Mouse (Mus musculus) liver, embryonic 13.5 days (tissue): ENCODE measurements around the gene Hand1. TPM values are rescaled to one million over a fixed set of nuclear protein-coding genes. Genes with fewer than 3 reads are reported as not detected.

Source experiments
- ATAC-seq: fragments of 200-750 bp; cut with Nextera tagmentation; 2 replicates; pipeline ENCODE4 v1.8.0; 2017; ENCODE audit warnings: low read depth, mild to moderate bottlenecking, moderate number of reproducible peaks, moderate library complexity
- DNase-seq: peaks from one replicate; pipeline ENCODE4 v3.0.0; 2022
- H3K27ac ChIP-seq: fragments of 300-500 bp; sonication (generic); 2 replicates; pipeline ENCODE4 v1.5.1; 2015; ENCODE audit warnings: moderate library complexity, mild to moderate bottlenecking, inconsistent platforms
- H3K27me3 ChIP-seq: fragments of 300-500 bp; sonication (generic); 2 replicates; pipeline ENCODE4 v1.6.1; 2015; ENCODE audit warnings: mild to moderate bottlenecking, inconsistent platforms
- H3K36me3 ChIP-seq: fragments of 300-500 bp; sonication (generic); 2 replicates; pipeline ENCODE4 v1.6.1; 2015; ENCODE audit warnings: mild to moderate bottlenecking, inconsistent platforms
- H3K4me1 ChIP-seq: fragments of 300-500 bp; sonication (generic); replicated peaks from 2 replicates; pipeline ENCODE4 v1.6.1; 2015; ENCODE audit warnings: inconsistent platforms
- H3K4me2 ChIP-seq: fragments of 300-500 bp; sonication (generic); 2 replicates; pipeline ENCODE4 v1.6.1; 2015; ENCODE audit warnings: inconsistent platforms, mild to moderate bottlenecking, moderate library complexity
- H3K4me3 ChIP-seq: fragments of 300-500 bp; sonication (generic); replicated peaks from 2 replicates; pipeline ENCODE4 v1.5.1; 2015; ENCODE audit warnings: mild to moderate bottlenecking, inconsistent platforms
- H3K9ac ChIP-seq: fragments of 300-500 bp; sonication (generic); 2 replicates; pipeline ENCODE4 v1.6.1; 2015; ENCODE audit warnings: mild to moderate bottlenecking, inconsistent platforms
- H3K9me3 ChIP-seq: fragments of 300-500 bp; sonication (generic); replicated peaks from 2 replicates; pipeline ENCODE4 v1.6.1; 2016; ENCODE audit warnings: inconsistent platforms
- WGBS: fragments of 180-500 bp; shearing (Covaris S2); methylation state at CpG from one replicate; pipeline ENCODE4 v1.1.7; 2015; ENCODE audit not compliant: insufficient replicate concordance; 5-methylcytosine and 5-hydroxymethylcytosine counted together
- polyA plus RNA-seq: library from polyadenylated mRNA; unstranded; fragments of >200 nt; fragmentation: Nextera tagmentation; extraction: Ambion mirVana; gene quantifications from 2 replicates; pipeline ENCODE4 v1.2.1, GENCODE M21; 2015

Hand1 gene
- 0.48 and 0.58 TPM in 2 replicates for polyA plus RNA-seq

DNA sequence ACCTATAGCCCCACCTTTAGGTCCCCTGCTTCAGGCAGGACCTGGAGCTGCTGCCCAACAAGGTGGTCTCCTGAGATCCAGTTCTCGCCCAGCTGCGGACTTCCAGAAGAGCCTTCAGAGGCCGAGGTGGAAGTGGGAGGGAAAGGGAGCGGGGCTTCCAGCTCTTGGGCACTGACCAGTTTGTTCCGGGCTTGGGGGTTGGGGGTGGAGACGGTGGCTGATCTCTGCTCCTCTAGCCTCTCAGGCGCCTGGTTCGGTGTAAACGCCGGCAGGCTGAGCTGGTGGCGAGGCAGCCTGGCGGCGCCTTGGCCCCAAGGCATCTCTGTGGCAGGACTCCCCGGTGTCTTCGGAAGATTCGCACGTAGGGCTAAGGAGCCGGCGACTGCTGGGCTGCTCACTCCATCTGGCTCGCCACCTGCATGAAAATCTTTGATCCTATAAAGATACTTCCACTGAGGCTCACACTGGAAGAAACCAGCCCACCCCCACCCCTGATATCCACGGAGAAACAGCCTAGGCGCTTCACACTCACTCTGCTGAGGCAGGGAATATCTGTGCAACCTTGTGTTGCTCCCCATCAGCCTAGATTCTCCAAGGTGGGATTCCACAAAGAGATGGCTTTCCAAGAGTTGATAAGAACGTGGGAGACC lies at the start of gene Hand1:
Hand1 (minus strand) TSS at position 267 of the 650 bp plus-strand sequence.
- 6% methylated on average over 23 of the region's 23 CpGs for WGBS
- ATAC-seq (no peak), DNase-seq (no peak)
- Histone ChIP-seq H3K27ac (no peak within 1 kb of the TSS), H3K9ac (no peak within 1 kb of the TSS), H3K4me2 (no peak within 1 kb of the TSS), H3K27me3 (peaks cover 99% of the 10 kb centered on the region), H3K36me3 (no peaks in the 10 kb centered on the region), H3K4me3 (no peak within 1 kb of the TSS), H3K4me1 (peaks cover 4% of the 10 kb centered on the region), H3K9me3 (no peaks in the 10 kb centered on the region)

DNA sequence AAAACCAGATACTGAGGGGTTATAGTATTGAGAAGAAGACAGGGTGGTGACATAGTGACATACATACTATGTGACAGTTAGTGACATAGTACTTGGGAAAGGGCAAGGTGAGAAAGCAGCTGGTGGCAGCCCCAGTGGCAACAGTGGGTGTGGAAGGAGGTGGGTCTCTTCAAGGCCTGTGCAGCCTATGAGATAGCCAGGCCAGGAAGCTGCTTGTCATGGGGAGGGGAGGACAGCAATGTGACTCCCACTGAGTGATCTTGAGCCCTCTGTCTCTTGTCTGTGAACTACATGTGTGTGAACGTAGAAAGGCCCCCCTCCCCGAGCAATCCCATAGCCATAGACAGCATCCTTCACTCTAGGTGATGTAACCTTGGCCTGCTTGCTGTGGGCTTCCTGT lies 43.5 kb upstream of the Hand1 start:
- Histone ChIP-seq H3K27ac (no peak overlapping the region), H3K4me3 (no peak overlapping the region), H3K4me2 (no peak overlapping the region), H3K36me3 (no peaks in the 10 kb centered on the region), H3K9ac (no peak overlapping the region), H3K9me3 (no peaks in the 10 kb centered on the region), H3K4me1 (0 out of 2 replicates have a peak, but pooled peaks cover 4% of the 10 kb centered on the region), H3K27me3 (peaks cover 3% of the 10 kb centered on the region; the same call in 1 of the 2 replicates)
- DNase-seq (no peak), ATAC-seq (no peak)
- WGBS = 63% methylated on average over 2 of the region's 2 CpGs

GRCm38 (mm10) chr11:57873014-57873413 lies 40.4 kb upstream of the Hand1 start:
- Histone ChIP-seq H3K4me2 (no peak overlapping the region), H3K27ac (no peak overlapping the region), H3K9me3 (no peaks in the 10 kb centered on the region), H3K4me1 (0 out of 2 replicates have a peak, but pooled peaks cover 4% of the 10 kb centered on the region), H3K36me3 (no peaks in the 10 kb centered on the region), H3K9ac (no peak overlapping the region), H3K27me3 (peaks cover 3% of the 10 kb centered on the region; the same call in 1 of the 2 replicates), H3K4me3 (no peak overlapping the region)
- ATAC-seq (no peak), DNase-seq (no peak)
- WGBS = 28% methylated on average over 3 of the region's 3 CpGs

- Histone ChIP-seq H3K9ac (no peak overlapping the region), H3K36me3 (no peaks in the 10 kb centered on the region), H3K4me1 (0 out of 2 replicates have a peak, but pooled peaks cover 4% of the 10 kb centered on the region), H3K9me3 (no peaks in the 10 kb centered on the region), H3K27me3 (peaks cover 28% of the 10 kb centered on the region), H3K27ac (no peak overlapping the region), H3K4me2 (no peak overlapping the region), H3K4me3 (no peak overlapping the region)
- DNase-seq = no peak
- 26% methylated on average over 9 of the region's 9 CpGs for WGBS
- no peak for ATAC-seq
Observed at GRCm38 (mm10) chr11:57868753-57869460, 36.3 kb upstream of the Hand1 start.

- no peaks in the 10 kb centered on the region for H3K36me3 ChIP-seq
- WGBS = 6% methylated on average over 7 of the region's 7 CpGs
- no peak overlapping the region for H3K4me2 ChIP-seq
- no peak overlapping the region for H3K9ac ChIP-seq
- DNase-seq (no peak), ATAC-seq (no peak)
- H3K27me3 ChIP-seq = peaks cover 24% of the 10 kb centered on the region
- H3K4me3 ChIP-seq = no peak overlapping the region
- no peaks in the 10 kb centered on the region for H3K9me3 ChIP-seq
- H3K4me1 ChIP-seq = no peaks in the 10 kb centered on the region
- H3K27ac ChIP-seq = no peak overlapping the region
Observed at GRCm38 (mm10) chr11:57866466-57866865, 33.8 kb upstream of the Hand1 start.

- Histone ChIP-seq H3K9me3 (no peaks in the 10 kb centered on the region), H3K4me3 (no peak overlapping the region), H3K36me3 (no peaks in the 10 kb centered on the region), H3K9ac (no peak overlapping the region), H3K4me2 (no peak overlapping the region), H3K4me1 (no peaks in the 10 kb centered on the region), H3K27ac (no peak overlapping the region), H3K27me3 (peaks cover 24% of the 10 kb centered on the region)
- ATAC-seq (no peak), DNase-seq (no peak)
- 14% methylated on average over 8 of the region's 8 CpGs for WGBS
Observed at GRCm38 (mm10) chr11:57864577-57864976, 32.0 kb upstream of the Hand1 start.

- Histone ChIP-seq H3K9ac (no peak overlapping the region), H3K9me3 (no peaks in the 10 kb centered on the region), H3K4me3 (no peak overlapping the region), H3K36me3 (no peaks in the 10 kb centered on the region), H3K27me3 (peaks cover 30% of the 10 kb centered on the region), H3K27ac (no peak overlapping the region), H3K4me2 (no peak overlapping the region), H3K4me1 (no peaks in the 10 kb centered on the region)
- whole genome bisulfite sequencing = 63% methylated on average over 7 of the region's 7 CpGs
- no peak for DNase-seq
- ATAC-seq = no peak
Observed at GRCm38 (mm10) chr11:57862088-57862487, 29.5 kb upstream of the Hand1 start.

DNA sequence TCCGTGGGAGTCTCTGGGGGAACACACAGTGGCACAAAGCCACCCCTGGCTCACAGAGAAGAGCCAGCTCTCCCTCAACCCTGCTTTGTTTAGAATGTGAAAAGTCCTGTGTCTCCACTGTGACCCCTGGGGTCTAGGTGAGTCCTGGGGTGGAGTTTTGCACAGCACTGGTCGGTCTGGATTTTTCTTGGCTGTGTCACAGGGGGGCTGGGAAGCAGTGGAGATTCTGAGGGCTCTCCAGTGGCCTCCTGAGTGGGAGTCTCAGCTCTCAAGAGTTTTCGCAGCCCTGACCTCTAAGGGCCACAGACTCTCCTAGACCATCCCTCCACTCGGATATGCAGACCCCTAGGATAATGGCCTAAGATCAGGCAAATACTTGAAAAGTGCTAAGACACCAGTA lies 25.1 kb upstream of the Hand1 start:
- Histone ChIP-seq H3K27me3 (peaks cover 6% of the 10 kb centered on the region; the same call in 1 of the 2 replicates), H3K4me3 (no peak overlapping the region), H3K36me3 (no peaks in the 10 kb centered on the region), H3K9ac (no peak overlapping the region), H3K27ac (no peak overlapping the region), H3K9me3 (no peaks in the 10 kb centered on the region), H3K4me1 (no peaks in the 10 kb centered on the region), H3K4me2 (no peak overlapping the region)
- ATAC-seq (no peak), DNase-seq (no peak)
- WGBS = 53% methylated on average over 4 of the region's 4 CpGs

DNA sequence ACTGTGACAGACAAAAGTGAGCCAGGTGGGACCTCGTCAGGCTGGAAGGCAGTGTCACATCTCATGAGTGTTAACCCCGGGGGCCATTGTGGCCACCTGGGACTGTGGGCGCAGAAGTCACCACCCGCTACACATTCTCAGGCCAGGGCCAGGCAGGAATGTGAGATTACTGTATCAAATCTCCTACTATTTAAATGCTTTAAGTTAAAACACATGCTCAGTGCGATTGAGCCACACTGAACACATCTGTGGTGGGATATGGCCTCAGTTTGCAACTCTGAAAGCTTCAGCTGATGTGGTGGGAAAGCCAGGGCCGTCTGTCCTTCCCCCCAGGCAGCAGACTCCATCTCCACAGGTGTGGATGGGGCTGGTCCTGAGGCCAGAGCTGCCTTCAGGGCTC lies 21.0 kb upstream of the Hand1 start:
- Histone ChIP-seq H3K4me1 (no peaks in the 10 kb centered on the region), H3K9ac (no peak overlapping the region), H3K36me3 (no peaks in the 10 kb centered on the region), H3K27ac (no peak overlapping the region), H3K27me3 (peaks cover 24% of the 10 kb centered on the region), H3K4me3 (no peak overlapping the region), H3K9me3 (no peaks in the 10 kb centered on the region), H3K4me2 (no peak overlapping the region)
- ATAC-seq = no peak
- 59% methylated on average over 6 of the region's 6 CpGs for WGBS
- no peak for DNase-seq

DNA sequence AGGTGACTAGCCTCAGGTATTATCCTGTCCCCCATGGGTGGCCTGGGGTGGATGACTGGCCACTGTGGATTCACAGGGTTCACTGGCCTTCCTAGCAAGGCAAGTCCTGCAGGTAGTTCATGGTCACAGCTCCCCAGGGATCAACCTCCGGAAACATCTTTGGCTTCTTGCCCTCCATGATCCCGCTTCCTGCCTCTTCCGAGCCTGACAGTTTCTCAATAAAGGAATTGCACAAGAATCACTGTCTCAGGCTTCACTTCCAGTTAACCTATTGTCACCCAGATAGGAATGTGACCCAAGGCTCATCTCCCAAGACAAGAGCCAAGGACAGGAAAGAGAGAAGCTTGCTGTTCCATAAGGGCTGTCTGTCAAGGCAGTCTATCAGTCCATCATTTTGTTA lies 18.3 kb upstream of the Hand1 start:
- Histone ChIP-seq H3K4me3 (no peak overlapping the region), H3K4me1 (no peaks in the 10 kb centered on the region), H3K27me3 (peaks cover 25% of the 10 kb centered on the region), H3K27ac (no peak overlapping the region), H3K9ac (no peak overlapping the region), H3K4me2 (no peak overlapping the region), H3K36me3 (no peaks in the 10 kb centered on the region), H3K9me3 (no peaks in the 10 kb centered on the region)
- ATAC-seq (no peak), DNase-seq (no peak)
- WGBS = 40% methylated on average over 3 of the region's 3 CpGs

GRCm38 (mm10) chr11:57850298-57850697 lies 17.7 kb upstream of the Hand1 start:
- 39% methylated on average over 7 of the region's 7 CpGs for WGBS
- DNase-seq (no peak), ATAC-seq (no peak)
- peaks cover 31% of the 10 kb centered on the region for H3K27me3 ChIP-seq
- H3K9me3 ChIP-seq = no peaks in the 10 kb centered on the region
- no peak overlapping the region for H3K9ac ChIP-seq
- H3K36me3 ChIP-seq = no peaks in the 10 kb centered on the region
- no peak overlapping the region for H3K27ac ChIP-seq
- no peak overlapping the region for H3K4me2 ChIP-seq
- no peaks in the 10 kb centered on the region for H3K4me1 ChIP-seq
- H3K4me3 ChIP-seq = no peak overlapping the region

- H3K9me3 ChIP-seq = no peaks in the 10 kb centered on the region
- H3K27ac ChIP-seq = no peak overlapping the region
- WGBS = 27% methylated on average over 7 of the region's 7 CpGs
- no peak overlapping the region for H3K9ac ChIP-seq
- peaks cover 48% of the 10 kb centered on the region for H3K27me3 ChIP-seq
- no peak for ATAC-seq
- no peaks in the 10 kb centered on the region for H3K4me1 ChIP-seq
- H3K4me2 ChIP-seq = no peak overlapping the region
- no peaks in the 10 kb centered on the region for H3K36me3 ChIP-seq
- DNase-seq = no peak
- H3K4me3 ChIP-seq = no peak overlapping the region
Observed at GRCm38 (mm10) chr11:57847396-57847795, 14.8 kb upstream of the Hand1 start.
